Mouse (Mus musculus) lung, postnatal 25 days (tissue): ENCODE data around the gene Sde2.
"Not testable (repeated sequence)": the region's sequence is repeated elsewhere in the genome, so short reads cannot be mapped to it uniquely, and the experiment has no call there.

Experiments
- DNase-seq: peaks from one replicate; pipeline ENCODE4 v3.0.0; 2022; ENCODE audit warnings: low spot score

The Sde2 gene

DNA sequence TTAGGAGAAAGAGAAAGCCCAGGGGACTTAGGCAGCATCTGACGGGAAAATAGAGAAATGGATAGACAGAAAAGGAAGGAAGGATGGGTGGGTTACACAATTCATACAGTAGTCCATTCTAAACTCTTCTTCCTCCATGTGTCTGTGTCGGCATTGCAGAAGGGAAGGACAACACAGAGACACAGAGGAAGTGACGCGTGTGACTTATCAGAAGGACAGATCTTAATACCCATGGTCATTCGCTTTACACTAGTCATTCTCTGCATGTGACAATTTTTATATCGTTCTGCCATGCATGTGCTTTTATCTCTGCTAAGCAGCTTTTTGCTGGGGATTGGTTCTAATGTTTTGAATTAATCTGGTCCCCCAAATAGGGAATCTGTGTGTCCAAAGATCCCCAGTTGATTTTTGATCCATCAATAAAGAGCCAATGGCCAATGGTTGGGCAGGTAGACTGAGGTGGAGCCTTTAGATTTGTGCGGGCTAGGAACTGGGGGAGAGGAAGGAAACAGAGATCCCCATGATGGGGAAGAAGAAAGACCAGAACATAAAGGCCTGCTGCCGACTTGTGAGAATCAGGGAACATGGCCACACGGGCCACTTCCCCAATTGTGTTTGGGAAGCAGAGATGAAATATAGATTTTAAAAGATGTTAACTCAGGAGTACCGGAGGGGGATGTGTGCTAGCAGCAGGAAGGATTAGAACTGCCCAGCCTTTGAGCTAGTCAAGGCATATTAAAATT lies 15.5 kb upstream of the Sde2 start:
- no peak for DNase-seq

DNA sequence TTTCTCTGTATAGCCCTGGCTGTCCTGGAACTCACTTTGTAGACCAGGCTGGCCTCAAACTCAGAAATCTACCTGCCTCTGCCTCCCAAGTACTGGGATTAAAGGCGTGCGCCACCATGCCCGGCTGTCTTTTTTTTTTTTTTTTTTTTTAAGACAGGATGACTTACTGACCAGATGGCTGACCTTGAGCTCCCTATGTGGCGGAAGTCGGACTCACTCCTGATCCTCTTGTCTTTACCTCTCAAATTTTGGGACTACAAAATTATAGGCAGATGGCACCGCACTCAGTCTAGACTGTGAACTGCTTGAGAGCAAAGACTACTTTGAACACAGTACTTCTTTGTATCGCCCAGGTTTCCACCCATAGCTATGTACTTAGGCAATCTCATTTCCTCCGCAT lies 14.5 kb upstream of the Sde2 start:
- not testable (repeated sequence) for DNase-seq

DNA sequence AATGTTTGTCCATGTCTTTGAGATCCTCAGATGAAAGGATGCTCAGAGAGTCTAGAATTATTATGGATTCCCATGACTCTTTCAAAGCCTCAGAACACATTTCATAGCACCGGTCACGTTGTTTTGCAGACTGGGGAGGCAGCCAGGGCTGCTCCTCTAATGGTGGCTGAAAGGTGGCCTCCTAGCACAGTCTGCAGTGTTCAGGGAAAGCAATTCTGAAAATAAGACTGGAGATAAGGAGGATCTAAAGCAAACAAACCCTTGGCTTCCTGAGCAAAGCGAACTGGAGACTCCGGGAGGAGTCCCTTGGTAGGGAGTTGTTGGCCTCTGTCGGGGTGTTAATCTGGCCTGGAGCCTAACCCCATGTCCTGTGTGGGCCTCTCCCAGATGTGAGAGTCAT lies 13.7 kb upstream of the Sde2 start:
- DNase-seq, result no peak

DNA sequence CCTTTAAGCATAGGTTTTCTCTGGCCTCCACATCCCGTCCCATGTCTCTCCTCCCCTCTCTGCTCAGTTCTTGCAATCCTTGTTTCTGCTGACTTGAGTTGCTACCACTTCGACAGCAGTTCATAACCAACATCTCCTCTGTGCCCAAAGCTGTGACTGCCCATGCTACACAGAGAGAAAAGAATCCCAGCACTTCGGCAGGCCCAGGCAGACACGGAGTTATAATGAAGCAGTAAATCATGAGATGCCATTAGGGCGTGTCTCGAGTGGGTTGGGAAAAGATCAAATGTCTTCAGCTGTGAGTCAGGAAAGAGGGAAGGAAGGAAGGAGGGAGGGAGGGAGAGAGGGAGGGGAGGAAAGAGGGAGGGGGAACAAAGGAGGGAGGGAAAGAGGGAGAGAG lies 12.9 kb upstream of the Sde2 start:
- no peak for DNase-seq

DNA sequence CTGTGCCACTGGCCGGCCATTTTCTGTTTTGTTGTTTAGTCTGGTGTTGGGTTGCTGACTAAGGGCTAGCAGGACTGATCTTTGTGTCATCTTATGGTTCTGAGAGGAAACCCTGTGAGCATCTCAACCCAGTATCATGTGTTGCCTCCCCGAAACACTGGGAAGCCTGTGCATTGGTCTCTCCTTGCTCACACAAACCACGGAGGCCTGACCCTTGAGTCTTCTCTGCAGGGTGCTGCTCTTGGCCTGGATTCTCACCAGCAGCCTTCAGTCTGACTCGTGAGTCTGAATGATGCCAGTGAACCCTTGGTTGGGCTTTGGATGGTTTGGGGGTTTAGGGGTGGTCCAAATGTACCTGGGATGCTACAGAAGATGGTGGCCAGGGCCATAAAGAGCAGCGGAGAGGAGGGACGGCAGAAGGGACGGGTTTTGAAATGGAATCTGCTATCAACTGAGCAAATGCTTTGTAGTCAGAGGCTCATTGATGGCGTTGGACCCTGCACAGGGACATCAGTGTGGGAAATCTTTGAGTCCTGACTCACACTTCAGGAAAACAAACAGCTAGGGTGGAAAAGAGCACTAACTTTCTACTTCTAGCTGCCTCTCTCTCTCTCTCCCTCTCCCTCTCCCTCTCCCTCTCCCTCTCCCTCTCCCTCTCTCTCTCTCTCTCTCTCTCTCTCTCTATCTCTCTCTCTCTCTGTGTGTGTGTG lies 11.6 kb upstream of the Sde2 start:
- DNase-seq, result no peak

DNA sequence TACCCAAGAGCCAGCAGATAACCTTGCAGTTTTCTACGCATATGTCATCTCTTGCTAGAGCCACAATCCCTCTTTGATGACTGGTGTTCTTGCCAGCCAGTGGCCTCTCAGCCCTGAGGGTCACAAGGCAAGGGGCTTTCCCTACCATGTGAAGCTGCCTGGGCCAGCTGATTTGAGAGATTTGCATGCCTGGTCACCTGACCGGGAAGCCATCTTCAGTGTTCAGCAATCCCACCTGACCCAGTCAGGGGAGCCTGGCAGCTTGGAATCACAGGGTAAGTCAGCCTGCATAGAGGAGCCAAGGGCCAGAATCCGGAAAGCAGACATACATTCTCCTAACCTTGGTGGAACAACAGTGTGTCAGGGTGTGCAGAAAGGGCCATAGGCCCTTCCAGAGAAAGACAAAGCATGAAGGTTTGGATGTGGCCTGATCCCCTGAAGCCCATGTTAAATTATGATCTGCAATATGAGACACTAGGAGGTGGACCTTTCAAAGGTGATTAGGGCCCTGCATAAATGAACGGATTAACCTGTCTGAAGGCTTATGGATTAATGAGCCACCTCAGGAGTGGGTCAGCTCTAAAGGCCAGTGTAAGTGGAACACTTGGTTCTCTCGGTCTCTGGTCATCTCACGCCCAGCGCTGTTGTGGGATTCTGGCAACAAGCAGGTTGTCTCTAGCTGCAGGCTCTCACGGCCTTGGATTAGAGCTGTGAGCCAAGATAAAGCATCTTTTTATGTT lies 9.2 kb upstream of the Sde2 start:
- DNase-seq, result no peak

DNA sequence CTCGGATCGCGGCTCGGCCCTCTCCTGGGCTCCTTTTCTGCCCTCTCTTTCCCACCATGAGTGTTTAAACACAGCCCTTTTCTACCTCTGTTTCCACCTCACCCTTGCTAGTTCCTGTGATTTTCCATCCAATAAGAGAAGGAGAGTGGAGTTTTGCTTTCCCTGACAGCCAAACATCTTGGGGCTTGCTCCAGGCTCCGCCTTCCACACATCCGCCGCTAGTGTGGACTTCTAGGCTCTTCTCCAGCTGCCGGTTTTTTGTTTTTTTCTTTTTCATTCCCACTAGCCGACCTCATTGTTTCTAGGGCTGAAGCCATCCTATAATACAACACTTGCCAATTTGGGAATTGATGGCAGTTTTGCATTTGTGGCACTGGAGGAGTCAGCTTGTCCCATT lies 2.8 kb upstream of the Sde2 start:
- peak; percentile 90 for DNase-seq

DNA sequence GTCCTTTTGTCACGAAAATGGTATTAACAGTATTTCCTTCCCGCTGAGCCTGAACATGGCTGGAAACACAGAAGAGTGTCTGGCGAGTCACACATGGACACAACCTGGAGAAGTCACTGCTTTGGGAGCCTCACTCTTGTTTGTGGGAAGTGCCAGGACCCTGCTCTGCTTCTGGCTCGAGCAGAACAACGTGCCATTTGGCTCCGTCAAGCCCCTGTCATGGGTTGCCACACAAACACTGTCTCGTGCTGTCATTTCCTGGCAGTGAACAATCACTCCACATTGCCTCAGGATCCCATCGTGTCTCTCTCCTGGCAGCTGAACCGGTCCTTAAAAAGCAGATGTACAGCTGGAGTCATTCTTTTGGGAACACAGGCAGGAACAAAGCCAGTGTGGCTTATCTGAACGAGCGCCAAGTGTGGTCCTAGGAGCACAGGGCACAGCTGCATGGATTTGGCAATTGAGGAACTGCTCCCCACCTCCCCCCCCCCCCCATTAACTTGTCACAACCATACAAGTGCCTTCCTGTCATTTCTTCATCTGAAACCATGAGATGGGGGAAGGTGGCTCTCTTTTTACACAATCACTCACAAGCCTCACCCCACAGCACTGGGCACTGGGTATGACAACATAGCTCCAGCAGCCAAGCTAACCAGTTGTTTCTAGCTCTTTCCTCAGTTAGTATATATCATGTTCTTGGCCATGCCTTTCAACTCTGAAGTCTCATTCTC lies 2.3 kb upstream of the Sde2 start:
- peak; percentile 85 for DNase-seq

DNA sequence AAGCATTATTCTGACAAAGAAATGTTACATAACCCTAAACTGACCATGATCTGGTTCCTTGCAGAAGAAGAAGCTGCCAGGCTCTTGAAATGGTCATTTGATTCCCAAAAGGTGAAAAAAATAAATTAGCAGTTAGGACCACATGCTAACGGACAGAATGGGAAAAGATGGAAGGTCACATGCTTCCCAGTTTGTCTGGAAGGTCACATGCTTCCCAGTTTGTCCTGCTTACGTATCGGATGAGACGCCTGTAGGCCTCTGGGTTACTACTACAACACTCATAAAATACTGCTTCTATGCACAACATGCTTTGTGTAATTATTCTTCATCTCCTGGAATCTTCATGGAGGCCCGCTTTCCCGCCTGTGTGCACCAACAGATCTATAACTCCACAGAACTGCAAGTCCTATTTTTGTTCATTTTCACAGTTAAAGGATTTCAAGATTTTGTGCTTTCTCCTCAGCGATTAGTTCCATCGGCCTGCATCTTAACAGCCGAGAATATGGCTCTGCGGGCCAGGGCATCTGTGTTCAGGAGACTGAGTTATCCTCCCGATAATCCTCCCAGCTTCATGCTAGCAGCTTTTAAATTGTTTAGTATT lies 1.1 kb upstream of the Sde2 start:
- DNase-seq, result no peak

DNA sequence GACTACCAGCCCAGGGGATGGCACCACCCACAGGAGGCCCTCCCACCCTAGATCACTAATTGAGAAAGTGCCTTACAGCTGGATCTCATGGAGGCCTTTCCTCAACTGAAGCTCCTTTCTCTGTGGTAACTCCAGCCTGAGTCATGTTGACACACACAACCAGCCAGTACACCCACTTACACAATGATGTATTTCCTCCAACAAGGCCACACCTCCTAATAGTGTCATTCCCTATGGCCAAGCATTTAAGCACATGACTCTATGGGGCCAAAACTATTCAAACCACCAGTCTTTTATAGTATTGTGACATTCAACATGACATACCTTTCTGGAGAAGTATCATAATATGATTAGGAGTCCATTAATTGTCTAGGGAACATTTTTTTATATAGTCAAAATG lies 7.8 kb downstream of the Sde2 start:
- DNase-seq, result no peak

DNA sequence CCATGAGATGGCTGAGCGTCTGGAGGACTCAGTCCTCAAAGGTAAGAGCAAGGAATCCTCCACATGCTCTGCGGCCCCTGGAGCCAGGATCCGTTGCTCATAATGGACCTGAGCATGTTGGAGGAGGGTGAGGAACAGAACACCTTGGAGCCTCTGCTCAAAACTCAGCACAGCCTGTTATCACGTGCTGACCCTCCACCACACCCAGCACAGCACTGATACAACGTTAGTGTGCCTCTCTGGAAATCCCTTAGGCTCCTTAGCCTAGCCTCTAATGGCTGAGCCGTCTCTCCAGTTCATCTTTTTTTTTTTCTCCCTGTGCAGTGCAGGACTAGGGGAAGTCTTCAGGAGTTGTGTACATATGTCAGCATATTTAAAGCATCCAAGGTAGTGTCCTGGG lies 9.1 kb downstream of the Sde2 start:
- no peak for DNase-seq

DNA sequence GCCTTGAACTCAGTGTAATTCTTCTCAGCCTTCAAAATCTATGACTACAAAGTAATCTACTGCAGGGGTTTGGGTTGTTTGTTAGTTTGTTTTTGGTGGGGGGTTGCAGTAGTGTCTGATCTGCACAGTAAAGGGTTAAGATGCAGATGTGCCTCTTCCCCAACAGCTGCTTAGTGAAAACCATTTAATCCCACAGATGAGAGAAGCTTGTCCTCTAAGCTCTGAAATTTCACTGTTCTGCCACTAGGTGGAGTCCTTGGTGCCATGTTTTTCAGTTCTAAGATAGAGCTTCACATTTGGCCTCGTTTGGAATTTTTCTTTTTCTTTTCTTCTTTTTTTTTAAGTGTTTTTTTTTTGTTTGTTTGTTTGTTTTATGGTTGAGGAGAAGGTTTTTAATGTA lies 12.7 kb downstream of the Sde2 start:
- DNase-seq, result peak; percentile 45

DNA sequence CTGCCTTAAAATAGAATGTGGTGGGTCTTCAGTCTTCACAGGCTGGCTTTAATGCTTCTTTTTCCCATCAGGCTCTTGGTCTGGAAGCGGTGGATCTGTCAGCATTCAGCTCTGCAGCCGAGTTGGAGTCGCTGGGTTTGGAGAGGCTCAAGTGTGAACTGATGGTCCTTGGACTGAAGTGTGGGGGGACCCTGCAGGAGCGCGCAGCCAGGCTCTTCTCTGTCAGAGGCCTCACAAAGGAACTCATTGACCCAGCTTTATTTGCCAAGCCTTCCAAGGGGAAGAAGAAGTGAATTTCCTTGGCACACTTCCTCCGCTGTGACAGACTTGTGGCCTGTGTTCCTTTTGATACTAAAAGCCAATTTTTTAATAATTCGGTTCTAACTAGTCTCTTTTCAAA lies 15.1 kb downstream of the Sde2 start:
- peak; percentile 29 for DNase-seq

DNA sequence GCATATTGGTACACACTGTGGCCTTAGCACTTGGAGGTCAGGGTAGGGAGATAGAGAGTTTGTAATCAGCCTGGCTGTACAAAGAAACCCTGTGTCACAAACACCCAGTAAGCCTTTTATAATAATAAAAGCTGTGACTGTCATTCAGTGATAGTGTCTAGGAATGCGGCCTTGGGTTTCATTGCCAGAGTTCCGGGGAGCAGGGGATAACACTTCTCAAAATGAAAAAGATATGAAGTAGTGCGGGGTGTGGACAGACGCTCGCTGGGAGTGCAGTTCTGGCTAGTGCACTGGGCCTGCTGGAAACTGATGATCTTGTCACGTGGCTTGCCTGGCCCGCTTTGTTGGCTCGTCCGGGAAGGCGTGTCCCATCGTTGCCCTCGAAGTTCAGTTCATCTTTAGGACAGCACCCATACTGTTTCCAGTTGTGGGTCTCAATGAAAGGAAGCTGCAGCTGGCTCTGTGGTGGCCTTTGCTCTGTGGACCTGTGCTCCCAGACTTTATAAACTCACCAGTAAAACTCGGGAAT lies 19.3 kb downstream of the Sde2 start:
- DNase-seq, result no peak

DNA sequence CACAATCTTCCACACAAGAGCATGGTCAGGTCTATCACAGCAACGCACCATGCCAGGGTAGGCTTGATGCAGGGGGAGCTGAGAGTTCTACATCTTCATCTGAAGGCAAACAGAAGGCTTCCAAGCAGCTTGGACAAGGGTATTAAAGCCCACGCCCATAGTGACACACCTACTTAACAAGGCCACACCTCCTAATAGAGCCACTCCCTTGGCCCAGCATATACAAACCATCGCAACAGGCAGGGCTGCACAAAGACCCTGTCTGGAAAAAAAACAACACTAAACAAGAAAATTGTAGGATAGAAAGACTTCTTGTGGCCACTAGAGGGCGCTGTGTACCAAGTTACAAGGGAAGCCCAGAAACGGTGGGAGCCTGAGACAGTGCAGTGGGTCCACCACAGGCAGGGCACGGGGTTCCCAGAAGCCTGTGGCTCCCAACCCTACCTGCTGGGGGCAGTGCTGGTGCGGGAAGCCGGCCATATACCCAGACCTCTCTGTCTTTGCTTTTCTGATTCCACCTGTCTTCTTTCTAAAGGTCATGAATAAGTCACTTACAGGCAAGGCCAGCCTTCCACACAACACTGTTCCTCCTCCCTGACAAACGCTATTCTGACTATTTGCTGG lies 23.0 kb downstream of the Sde2 start:
- DNase-seq, result peak; percentile 50

DNA sequence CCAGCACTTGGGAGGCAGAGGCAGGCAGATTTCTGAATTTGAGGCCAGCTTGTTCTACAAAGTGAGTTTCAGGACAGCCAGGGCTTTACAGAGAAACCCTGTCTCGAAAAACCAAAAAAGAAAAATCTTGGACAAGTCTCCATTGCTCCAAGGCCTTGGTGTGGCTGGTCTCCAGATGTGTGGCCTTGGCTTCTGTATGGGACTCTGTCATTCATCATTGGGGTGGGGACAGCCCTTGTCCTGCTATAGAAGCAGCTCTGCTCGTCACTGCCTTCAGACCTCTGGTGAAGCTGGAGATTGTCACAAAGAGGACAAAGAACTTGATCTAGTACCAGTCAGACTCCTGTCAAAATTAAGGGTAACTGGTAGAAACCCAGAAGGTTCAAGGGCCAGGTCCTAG lies 23.7 kb downstream of the Sde2 start:
- DNase-seq, result no peak

DNA sequence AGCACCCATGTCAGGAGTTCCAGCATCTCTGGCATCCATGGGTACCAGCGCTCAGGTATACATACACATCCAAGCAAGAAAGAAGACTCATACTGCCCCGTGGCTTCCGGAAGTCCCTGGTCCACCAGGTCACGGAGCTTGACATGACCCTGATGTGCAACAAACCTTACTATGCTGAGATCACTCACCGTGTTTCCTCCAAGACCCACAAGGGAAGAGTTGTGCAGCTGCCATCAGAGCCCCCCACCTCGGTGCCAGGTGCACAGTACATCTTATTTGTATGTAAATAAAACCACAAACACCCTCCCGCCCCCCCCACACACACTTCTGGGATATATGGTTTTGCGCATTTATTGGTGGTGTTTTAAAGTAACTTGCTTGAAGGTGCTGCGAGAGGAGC lies 24.2 kb downstream of the Sde2 start:
- DNase-seq, result no peak

DNA sequence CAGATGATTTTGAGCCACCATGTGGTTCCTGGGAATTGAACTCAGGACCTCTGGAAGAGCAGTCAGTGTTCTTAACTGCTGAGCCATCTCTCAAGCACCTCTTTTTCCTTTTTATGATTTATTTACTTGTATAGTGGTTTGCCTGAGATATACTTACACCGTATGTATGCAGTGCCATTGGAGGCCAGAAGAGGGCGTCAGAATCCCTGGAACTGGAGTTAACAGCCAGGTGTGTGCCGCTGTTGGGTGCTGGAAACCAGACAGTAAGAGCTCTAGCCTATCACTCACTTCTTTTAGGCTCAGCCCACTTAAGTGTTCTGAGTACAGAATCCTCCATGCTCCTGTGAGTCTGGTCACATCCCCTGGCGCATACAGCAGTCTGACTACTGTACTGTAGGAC lies 26.5 kb downstream of the Sde2 start:
- no peak for DNase-seq

DNA sequence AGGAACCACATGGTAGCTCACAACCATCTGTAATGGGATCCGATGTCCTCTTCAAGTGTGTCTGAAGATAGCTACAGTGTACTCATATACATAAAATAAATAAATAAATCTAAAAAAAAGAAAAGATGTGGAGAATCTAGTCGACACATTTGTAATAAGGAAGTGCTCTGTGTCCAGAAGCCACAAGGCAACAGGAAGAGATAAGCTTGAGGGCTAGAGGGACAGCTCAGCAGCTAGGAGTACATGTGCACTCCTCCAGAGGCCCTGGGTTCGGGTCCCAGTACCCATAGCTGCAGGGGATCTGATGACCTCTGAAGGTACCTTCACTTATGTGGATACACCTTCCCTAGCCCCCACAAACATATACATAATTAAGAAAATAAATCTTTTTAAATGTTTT lies 30.8 kb downstream of the Sde2 start:
- DNase-seq, result no peak

DNA sequence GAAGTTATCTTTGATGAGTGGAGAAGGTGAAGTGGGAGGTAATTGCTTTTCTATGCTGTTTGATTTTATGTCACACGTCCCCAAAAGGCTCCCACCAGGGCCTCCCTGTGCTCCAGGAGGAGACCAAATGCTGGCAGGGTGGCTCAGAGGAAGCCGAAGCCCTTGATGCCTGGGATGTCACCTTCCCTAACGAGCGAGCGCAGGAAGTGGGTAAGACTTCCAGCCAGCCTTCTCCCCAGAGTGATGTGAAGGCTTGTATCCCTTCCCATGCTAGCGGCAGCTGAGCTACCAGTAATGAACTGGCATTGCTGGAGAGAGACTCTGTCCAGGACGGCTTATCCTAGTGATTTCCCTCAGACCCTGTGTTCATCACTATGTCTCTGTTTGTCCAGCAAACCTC lies 32.8 kb downstream of the Sde2 start:
- no peak for DNase-seq

DNA sequence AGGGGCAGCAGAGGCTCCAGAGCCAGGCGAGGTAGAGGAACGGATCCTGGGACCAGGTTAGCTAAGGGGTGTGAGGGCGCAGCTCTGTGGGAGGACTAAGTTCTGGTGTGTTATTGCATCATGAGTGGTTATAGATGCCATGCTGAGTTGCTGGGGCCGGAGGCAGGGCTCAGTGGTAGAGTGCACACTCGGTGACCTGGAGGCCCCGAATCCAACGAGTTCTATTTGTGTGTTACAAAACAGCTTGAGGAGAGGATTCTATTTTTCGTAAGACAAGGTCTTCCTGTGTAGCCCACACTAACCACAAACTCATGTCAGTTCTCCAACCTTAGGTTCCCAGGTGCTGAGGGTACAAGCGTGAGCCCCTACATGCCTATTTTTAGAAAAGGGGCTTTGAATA lies 33.6 kb downstream of the Sde2 start:
- no peak for DNase-seq
